Mouse (Mus musculus) CH12.LX (cell line): ENCODE results near the gene Krtap19-4. TPM values are rescaled to one million over a fixed set of nuclear protein-coding genes. Genes with fewer than 3 reads are reported as not detected.

Experiments
- DNase-seq: peaks from one replicate; pipeline ENCODE4 v3.0.0-alpha.2; 2013; ENCODE audit errors: extremely low read depth
- H3K27ac ChIP-seq: 2 replicates; pipeline ENCODE4 v1.5.1; 2012; ENCODE audit warnings: low read depth, mild to moderate bottlenecking, control low read depth, moderate library complexity; ENCODE audit not compliant: insufficient read depth
- H3K27me3 ChIP-seq: replicated peaks from 2 replicates; pipeline ENCODE3; 2012; ENCODE audit warnings: inconsistent platforms
- H3K36me3 ChIP-seq, 2 experiments: replicated peaks in 1 of 2; 2 replicates each; pipeline versions ENCODE3 to v1.6.1; 2012; ENCODE audit warnings: inconsistent platforms in 1 of 2, low read length in 1 of 2, mild to moderate bottlenecking in 1 of 2, mixed read lengths in 1 of 2, moderate library complexity in 1 of 2; ENCODE audit not compliant: control insufficient read depth in 1 of 2, insufficient read depth in 1 of 2
- H3K4me1 ChIP-seq, 2 experiments: 2 replicates each; pipeline ENCODE4 v1.6.1; 2012; ENCODE audit warnings: inconsistent platforms in 1 of 2, moderate library complexity in 1 of 2; ENCODE audit not compliant: insufficient read depth in 2 of 2, control insufficient read depth in 1 of 2
- H3K4me2 ChIP-seq: 2 replicates; pipeline ENCODE4 v1.6.1; 2012; ENCODE audit warnings: low read depth, mild to moderate bottlenecking, control low read depth; ENCODE audit not compliant: poor library complexity, insufficient read depth, severe bottlenecking
- H3K4me3 ChIP-seq, 3 experiments: fragments of 150-350 bp in 1 of 3; sonication (generic) in 1 of 3; replicated peaks in 1 of 3; 2 replicates each; pipeline versions ENCODE3 to v1.5.1; 2011 to 2012; ENCODE audit warnings: low read depth in 2 of 3, low read length in 2 of 3, mild to moderate bottlenecking in 2 of 3, moderate library complexity in 2 of 3, control low read depth in 1 of 3, improper control_type of control experiment in 1 of 3, inconsistent platforms in 1 of 3, mixed read lengths in 1 of 3; ENCODE audit not compliant: poor library complexity in 1 of 3
- H3K79me2 ChIP-seq: replicated peaks from 2 replicates; pipeline ENCODE4 v1.6.1; 2012; ENCODE audit warnings: mild to moderate bottlenecking, moderate library complexity; ENCODE audit not compliant: control insufficient read depth, poor library complexity, insufficient read depth, severe bottlenecking; ENCODE audit errors: extremely low read depth
- H3K9ac ChIP-seq: 2 replicates; pipeline ENCODE4 v1.6.1; 2012; ENCODE audit warnings: low read depth, mild to moderate bottlenecking, control low read depth, moderate library complexity; ENCODE audit not compliant: insufficient read depth
- H3K9me3 ChIP-seq: replicated peaks from 2 replicates; pipeline ENCODE3; 2012; ENCODE audit warnings: low read length, inconsistent platforms, mixed read lengths
- CHD1 ChIP-seq: IDR thresholded peaks from 2 replicates; pipeline ENCODE4 v1.6.1; 2012; ENCODE audit warnings: low read depth, low read length, improper control_type of control experiment, inconsistent platforms
- CHD2 ChIP-seq: IDR thresholded peaks from 2 replicates; pipeline ENCODE4 v1.6.1; 2011; ENCODE audit warnings: low read length, improper control_type of control experiment
- CTCF ChIP-seq, 2 experiments: IDR thresholded peaks in 1 of 2; conservative IDR thresholded peaks in 1 of 2; 2 replicates each; pipeline ENCODE4 v1.5.1; 2011 to 2012; ENCODE audit warnings: low read depth in 2 of 2, low read length in 2 of 2, improper control_type of control experiment in 1 of 2, inconsistent platforms in 1 of 2, mild to moderate bottlenecking in 1 of 2, moderate library complexity in 1 of 2
- E2F4 ChIP-seq: IDR thresholded peaks from 2 replicates; pipeline ENCODE4 v1.6.1; 2011; ENCODE audit warnings: low read depth, low read length, improper control_type of control experiment; ENCODE audit not compliant: insufficient replicate concordance
- ELF1 ChIP-seq: IDR thresholded peaks from 2 replicates; pipeline ENCODE4 v1.6.1; 2014; ENCODE audit warnings: low read depth, mild to moderate bottlenecking, inconsistent platforms, low read length, improper control_type of control experiment
- EP300 ChIP-seq: IDR thresholded peaks from 2 replicates; pipeline ENCODE4 v1.6.1; 2011; ENCODE audit warnings: low read length, improper control_type of control experiment
- ETS1 ChIP-seq: conservative IDR thresholded peaks from 2 replicates; pipeline ENCODE4 v1.6.1; 2012; ENCODE audit warnings: low read depth, mild to moderate bottlenecking, inconsistent platforms, low read length, improper control_type of control experiment, moderate library complexity
- GABPA ChIP-seq: IDR thresholded peaks from 2 replicates; pipeline ENCODE4 v1.6.1; 2012; ENCODE audit warnings: low read depth, low read length, improper control_type of control experiment, inconsistent platforms; ENCODE audit not compliant: insufficient replicate concordance
- HCFC1 ChIP-seq: IDR thresholded peaks from 2 replicates; pipeline ENCODE4 v1.6.1; 2012; ENCODE audit warnings: low read depth, mild to moderate bottlenecking, inconsistent platforms, low read length, improper control_type of control experiment
- IRF4 ChIP-seq: IDR thresholded peaks from 2 replicates; pipeline ENCODE4 v1.6.1; 2014; ENCODE audit warnings: low read depth, mild to moderate bottlenecking, inconsistent platforms, low read length, improper control_type of control experiment
- JUN ChIP-seq: IDR thresholded peaks from 2 replicates; pipeline ENCODE4 v1.6.1; 2011; ENCODE audit warnings: low read depth, mild to moderate bottlenecking, low read length, improper control_type of control experiment, moderate library complexity; ENCODE audit not compliant: insufficient read depth
- JUND ChIP-seq: conservative IDR thresholded peaks from 2 replicates; pipeline ENCODE4 v1.6.1; 2011; ENCODE audit warnings: low read depth, low read length, improper control_type of control experiment
- KAT2A ChIP-seq: IDR thresholded peaks from 2 replicates; pipeline ENCODE4 v1.6.1; 2012; ENCODE audit warnings: low read length, improper control_type of control experiment, inconsistent platforms; ENCODE audit not compliant: insufficient replicate concordance
- MAFK ChIP-seq: IDR thresholded peaks from 2 replicates; pipeline ENCODE4 v1.6.1; 2011; ENCODE audit warnings: low read length, improper control_type of control experiment; ENCODE audit not compliant: insufficient replicate concordance
- MAZ ChIP-seq: IDR thresholded peaks from 2 replicates; pipeline ENCODE4 v1.6.1; 2012; ENCODE audit warnings: low read depth, mild to moderate bottlenecking, inconsistent platforms, low read length, improper control_type of control experiment, moderate library complexity
- MEF2A ChIP-seq: IDR thresholded peaks from 2 replicates; pipeline ENCODE4 v1.6.1; 2014; ENCODE audit warnings: low read depth, mild to moderate bottlenecking, inconsistent platforms, low read length, improper control_type of control experiment, borderline replicate concordance
- NELFE ChIP-seq: IDR thresholded peaks from 2 replicates; pipeline ENCODE4 v1.6.1; 2011; ENCODE audit warnings: low read depth, low read length, improper control_type of control experiment
- NRF1 ChIP-seq: IDR thresholded peaks from 2 replicates; pipeline ENCODE4 v1.6.1; 2014; ENCODE audit warnings: low read depth, mild to moderate bottlenecking, inconsistent platforms, low read length, improper control_type of control experiment, moderate library complexity
- PAX5 ChIP-seq: IDR thresholded peaks from 2 replicates; pipeline ENCODE4 v1.6.1; 2012; ENCODE audit warnings: low read length, inconsistent platforms, mixed read lengths
- POLR2A ChIP-seq: IDR thresholded peaks from 2 replicates; pipeline ENCODE4 v1.6.1; 2011; ENCODE audit warnings: low read depth, mild to moderate bottlenecking, improper control_type of control experiment, low read length
- POLR2AphosphoS2 ChIP-seq: IDR thresholded peaks from 2 replicates; pipeline ENCODE4 v1.6.1; 2011; ENCODE audit warnings: low read depth, low read length, improper control_type of control experiment
- RAD21 ChIP-seq: IDR thresholded peaks from 2 replicates; pipeline ENCODE4 v1.6.1; 2011; ENCODE audit warnings: low read depth, mild to moderate bottlenecking, low read length, improper control_type of control experiment, moderate library complexity
- RCOR1 ChIP-seq: conservative IDR thresholded peaks from 2 replicates; pipeline ENCODE4 v1.6.1; 2012; ENCODE audit warnings: low read depth, mild to moderate bottlenecking, inconsistent platforms, low read length, improper control_type of control experiment
- SIN3A ChIP-seq: IDR thresholded peaks from 2 replicates; pipeline ENCODE4 v1.6.1; 2012; ENCODE audit warnings: low read length, improper control_type of control experiment, inconsistent platforms
- SMC3 ChIP-seq: IDR thresholded peaks from 2 replicates; pipeline ENCODE4 v1.6.1; 2011; ENCODE audit warnings: low read depth, low read length, improper control_type of control experiment
- TCF12 ChIP-seq: IDR thresholded peaks from 2 replicates; pipeline ENCODE4 v1.6.1; 2014; ENCODE audit warnings: low read depth, mild to moderate bottlenecking, inconsistent platforms, low read length, improper control_type of control experiment
- UBTF ChIP-seq: IDR thresholded peaks from 2 replicates; pipeline ENCODE4 v1.6.1; 2012; ENCODE audit warnings: low read depth, mild to moderate bottlenecking, inconsistent platforms, low read length, improper control_type of control experiment, moderate library complexity
- USF2 ChIP-seq: conservative IDR thresholded peaks from 2 replicates; pipeline ENCODE4 v1.6.1; 2011; ENCODE audit warnings: low read depth, low read length, improper control_type of control experiment
- ZKSCAN1 ChIP-seq: IDR thresholded peaks from 2 replicates; pipeline ENCODE4 v1.6.1; 2012; ENCODE audit warnings: low read depth, inconsistent platforms, low read length, improper control_type of control experiment, borderline replicate concordance
- ZNF384 ChIP-seq: IDR thresholded peaks from 2 replicates; pipeline ENCODE4 v1.6.1; 2012; ENCODE audit warnings: low read depth, low read length, improper control_type of control experiment, inconsistent platforms
- dilution Hi-C: fragments of 300-500 bp; cut with MboI; formaldehyde crosslinking; loops from 2 replicates; pipeline ENCODE4 v1.14.3; 2020; ENCODE audit warnings: low sequenced_read_pairs; ENCODE audit not compliant: extremely low pct_unique_long_range_greater_than_20kb, extremely low pct_ligation_motif_present
- in situ Hi-C: fragments of 300-500 bp; cut with MboI; formaldehyde crosslinking; loops from 3 replicates; pipeline ENCODE4 v1.14.3; 2019; ENCODE audit warnings: low sequenced_read_pairs, low pct_ligation_motif_present, low pct_unique_long_range_greater_than_20kb, mixed read lengths
- polyA plus RNA-seq: library from polyadenylated mRNA; unstranded; fragments of >175 nt; gene quantifications from 2 replicates; pipeline ENCODE4 v1.2.1, GENCODE M21; 2012; ENCODE audit warnings: low read depth; ENCODE audit not compliant: insufficient read length
- total RNA-seq, 2 experiments: library from RNA; depleted of rRNA; stranded (reverse); fragments of 300-350 nt in 1 of 2; fragments of >200 nt in 1 of 2; gene quantifications; 2 replicates each; pipeline ENCODE4 v1.2.3; 2012 to 2014

The Krtap19-4 gene
- not detected in 2 replicates for total RNA-seq (2012; rRNA removed)
- not detected in 2 replicates for total RNA-seq (2014; rRNA removed)
- not detected in 2 replicates for polyA plus RNA-seq

DNA sequence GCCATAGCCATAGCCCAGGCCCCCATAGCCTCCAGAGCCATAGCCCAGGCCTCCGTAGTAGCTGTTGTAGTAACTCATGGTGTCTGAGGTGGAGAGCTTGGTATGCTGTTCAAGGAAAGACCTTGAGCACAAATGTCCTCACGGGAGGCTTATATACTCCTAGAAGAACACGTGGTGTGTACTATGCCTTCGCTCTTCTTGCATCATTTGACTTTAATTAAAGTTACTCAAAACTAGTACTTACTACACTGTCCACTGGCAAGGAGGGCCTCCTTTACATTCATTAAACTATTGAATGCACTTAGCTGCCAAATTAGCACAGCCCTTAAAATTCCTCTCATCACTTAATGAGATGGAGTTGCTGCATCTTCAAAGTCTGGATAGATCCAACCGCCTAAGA lies at the start of gene Krtap19-4:
Krtap19-4 (minus strand) TSS at position 101 of the 400 bp plus-strand sequence.
- Histone ChIP-seq H3K36me3 (no peaks in the 10 kb centered on the region), H3K27ac (no peak within 1 kb of the TSS), H3K4me3 (no peak within 1 kb of the TSS), H3K79me2 (no peaks in the 10 kb centered on the region), H3K9ac (no peak within 1 kb of the TSS), H3K9me3 (peaks cover 43% of the 10 kb centered on the region), H3K4me2 (no peak within 1 kb of the TSS), H3K4me1 (no peaks in the 10 kb centered on the region), H3K27me3 (no peaks in the 10 kb centered on the region)
- in situ Hi-C loops: no loop called here
- no peak for DNase-seq
- TF ChIP-seq USF2 (no peak), GABPA (no peak), CHD2 (no peak), POLR2AphosphoS2 (no peak), ETS1 (no peak), ZKSCAN1 (no peak), KAT2A (no peak), SIN3A (no peak), MAFK (no peak), UBTF (no peak), RCOR1 (no peak), JUND (no peak), RAD21 (no peak), CTCF (conservative IDR thresholded peaks at IDR 0.05 in 1 of 2, IDR thresholded peaks at IDR 0.05 in 1 of 2; ENCODE audit: low read depth in 2 of 2, low read length in 2 of 2) (no peak), NRF1 (no peak), E2F4 (no peak), CHD1 (no peak), JUN (no peak), PAX5 (no peak), SMC3 (no peak)
- dilution Hi-C loops: no loop called here

DNA sequence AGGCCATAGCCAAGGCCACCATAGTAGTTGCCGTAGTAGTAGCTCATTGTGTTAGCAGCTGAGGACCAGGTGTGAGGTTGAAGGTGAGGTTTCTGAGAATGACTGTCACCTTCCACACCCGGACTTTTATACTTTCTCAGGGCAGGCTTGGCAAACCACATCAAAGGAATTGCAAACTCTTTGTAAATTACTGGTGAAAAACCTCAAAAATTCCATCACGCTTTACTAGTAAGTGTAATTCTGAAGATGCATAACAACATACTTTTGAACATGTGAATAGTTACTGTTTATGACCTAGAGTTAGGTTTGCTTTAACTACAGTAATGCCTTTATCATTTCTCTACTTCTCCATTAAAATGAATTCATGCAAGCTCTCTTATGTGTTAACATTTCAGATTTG lies 47.3 kb upstream of the Krtap19-4 start, which contains the start of gene Krtap19-9b:
Krtap19-9b (minus strand) TSS at position 101 of the 400 bp plus-strand sequence.
- peaks cover 47% of the 10 kb centered on the region for H3K9me3 ChIP-seq
- no peak for TF ChIP-seq MAFK
- no peak for TF ChIP-seq MAZ
- no peak for TF ChIP-seq CHD1
- TF ChIP-seq SMC3: no peak
- no peak for TF ChIP-seq JUN
- TF ChIP-seq ZNF384: no peak
- no peak for TF ChIP-seq RAD21
- TF ChIP-seq TCF12: no peak
- no peak for TF ChIP-seq HCFC1
- TF ChIP-seq EP300: no peak
- no peak for TF ChIP-seq ELF1
- TF ChIP-seq IRF4: no peak
- no peak for TF ChIP-seq UBTF
- no peak for TF ChIP-seq POLR2AphosphoS2
- no peak for TF ChIP-seq POLR2A
- no peak for TF ChIP-seq PAX5
- no peak for TF ChIP-seq ZKSCAN1
- TF ChIP-seq NELFE: no peak
- no peak for TF ChIP-seq MEF2A
- no peak for TF ChIP-seq CTCF (conservative IDR thresholded peaks at IDR 0.05 in 1 of 2, IDR thresholded peaks at IDR 0.05 in 1 of 2; ENCODE audit: low read depth in 2 of 2, low read length in 2 of 2)
- TF ChIP-seq, all 38 proteins: peak for 0
- Histone ChIP-seq H3K4me3 (no peak within 1 kb of the TSS), H3K4me1 (no peaks in the 10 kb centered on the region), H3K36me3 (no peaks in the 10 kb centered on the region), H3K27ac (no peak within 1 kb of the TSS), H3K9ac (no peak within 1 kb of the TSS), H3K79me2 (no peaks in the 10 kb centered on the region), H3K4me2 (no peak within 1 kb of the TSS), H3K27me3 (no peaks in the 10 kb centered on the region)
- dilution Hi-C loops (no loop called here), in situ Hi-C loops (no loop called here)
- no peak for DNase-seq
